Mouse (Mus musculus) c-Kit-positive CD71-positive TER-119-positive erythroid progenitor cells, embryonic 14.5 days (primary cell): ENCODE measurements around the gene Myh7.

Experiments used
- DNase-seq: peaks from one replicate; pipeline ENCODE4 v3.0.0-alpha.2; 2013; ENCODE audit warnings: low spot score

Gene Myh7

DNA sequence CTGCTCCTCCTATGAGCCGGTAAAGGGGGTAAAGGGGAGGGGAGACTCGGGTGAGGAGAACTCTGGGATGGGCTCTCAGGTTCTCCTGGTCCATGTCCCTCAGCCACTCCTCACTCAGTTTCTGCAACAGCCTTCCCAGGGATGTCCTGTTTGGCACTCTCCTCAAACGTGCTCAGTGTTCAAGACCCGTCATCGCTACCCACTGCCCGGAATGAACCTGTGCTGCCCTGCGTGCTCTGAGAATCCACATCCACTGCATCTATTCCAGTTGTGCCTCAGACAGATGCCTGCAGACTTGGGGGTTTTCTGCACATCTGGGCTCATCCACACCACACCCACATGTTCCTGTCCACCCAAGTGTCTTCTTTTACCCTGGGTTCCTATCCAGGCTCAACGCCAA, 51.9 kb downstream of the Myh7 start:
- no peak for DNase-seq

- no peak for DNase-seq
Measured at GRCm38 (mm10) chr14:54941024-54941978, 53.1 kb downstream of the Myh7 start.

- no peak for DNase-seq
Measured at GRCm38 (mm10) chr14:54940176-54940530, 54.3 kb downstream of the Myh7 start.

GRCm38 (mm10) chr14:54939434-54940175, 54.8 kb downstream of the Myh7 start:
- DNase-seq = peak; percentile 52

GRCm38 (mm10) chr14:54938431-54939219, 55.8 kb downstream of the Myh7 start:
- DNase-seq = no peak

GRCm38 (mm10) chr14:54937361-54938182, 56.9 kb downstream of the Myh7 start:
- DNase-seq = no peak

GRCm38 (mm10) chr14:54936831-54937160, 57.6 kb downstream of the Myh7 start:
- DNase-seq = no peak

DNA sequence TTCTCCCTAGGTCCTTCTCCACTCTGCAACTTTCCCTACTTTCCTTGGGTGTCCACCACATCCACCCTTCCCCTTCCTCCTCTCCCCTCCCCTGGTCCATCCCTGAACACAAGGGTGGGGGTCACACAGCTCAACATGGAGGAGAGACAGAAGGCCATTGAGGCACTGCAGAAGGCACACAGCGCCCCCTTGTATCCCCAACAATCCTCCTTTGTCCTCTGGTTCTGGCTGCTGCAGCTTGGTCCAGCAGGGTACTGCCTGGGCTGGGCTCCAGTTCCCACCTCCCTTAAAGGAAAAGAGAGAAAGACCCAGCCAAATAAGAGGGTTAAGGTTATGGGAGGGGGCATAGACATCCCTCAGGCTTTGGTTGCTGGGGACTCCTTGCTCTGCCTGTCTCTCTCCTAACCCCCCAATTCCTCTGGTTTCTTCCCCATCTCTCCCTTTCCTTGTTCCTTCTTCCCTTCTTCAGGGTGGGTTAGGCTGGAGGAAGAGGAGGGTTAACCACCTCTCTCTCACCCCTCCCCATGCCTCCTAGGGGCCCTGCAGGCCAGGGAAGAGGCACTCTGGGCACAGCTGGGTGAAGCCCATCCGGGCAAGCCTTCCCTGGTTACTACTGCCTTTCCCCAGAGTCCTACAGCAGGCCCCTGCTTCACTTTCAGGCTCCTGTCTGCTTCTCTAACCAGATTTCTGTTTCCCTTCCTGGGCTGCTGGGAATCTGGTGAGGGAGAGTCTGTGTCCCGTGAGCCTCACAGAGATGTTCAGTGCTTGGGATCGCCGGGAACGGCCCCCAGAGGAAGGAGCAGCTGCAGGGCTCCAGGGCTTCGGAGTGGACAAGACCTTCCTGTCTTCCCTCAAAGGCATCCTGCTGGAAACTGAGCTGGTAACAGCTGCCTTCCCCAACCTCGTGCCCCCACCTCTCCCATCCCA, 58.3 kb downstream of the Myh7 start, which contains the start of gene Cmtm5:
Gene Cmtm5 (plus strand): TSS at position 358 of the 927 bp plus-strand sequence.
- DNase-seq = no peak

- DNase-seq = no peak
Measured at GRCm38 (mm10) chr14:54932645-54933150, 61.7 kb downstream of the Myh7 start, which contains the start of gene Il25. Il25 (plus strand) TSS chr14:54932695.

GRCm38 (mm10) chr14:54930431-54930830, 64.0 kb downstream of the Myh7 start:
- no peak for DNase-seq

GRCm38 (mm10) chr14:54929801-54930200, 64.6 kb downstream of the Myh7 start:
- DNase-seq = no peak

- DNase-seq = no peak
Measured at GRCm38 (mm10) chr14:54927296-54927695, 67.1 kb downstream of the Myh7 start.

GRCm38 (mm10) chr14:54926401-54927158, 67.8 kb downstream of the Myh7 start:
- no peak for DNase-seq

GRCm38 (mm10) chr14:54925349-54926342, 68.8 kb downstream of the Myh7 start, which contains the start of gene Efs:
Efs (minus strand) TSS chr14:54926126.
- no peak for DNase-seq

- DNase-seq = peak; percentile 40
Measured at GRCm38 (mm10) chr14:54924641-54925348, 69.6 kb downstream of the Myh7 start.
